Mouse (Mus musculus) liver, embryonic 15.5 days (tissue): ENCODE measurements around the gene Nol4l. TPM values are rescaled to one million over a fixed set of nuclear protein-coding genes. Genes with fewer than 3 reads are reported as not detected.

Source experiments
- ATAC-seq: fragments of 200-750 bp; cut with Nextera tagmentation; 2 replicates; pipeline ENCODE4 v1.8.0; 2017; ENCODE audit warnings: moderate number of reproducible peaks, mild to moderate bottlenecking, moderate library complexity; ENCODE audit not compliant: insufficient read depth
- H3K27ac ChIP-seq: fragments of 300-500 bp; sonication (generic); replicated peaks from 2 replicates; pipeline ENCODE4 v1.5.1; 2015; ENCODE audit warnings: mild to moderate bottlenecking, inconsistent platforms
- H3K27me3 ChIP-seq: fragments of 300-500 bp; sonication (generic); 2 replicates; pipeline ENCODE4 v1.6.1; 2015; ENCODE audit warnings: mild to moderate bottlenecking, inconsistent platforms
- H3K36me3 ChIP-seq: fragments of 300-500 bp; sonication (generic); replicated peaks from 2 replicates; pipeline ENCODE4 v1.6.1; 2015; ENCODE audit warnings: moderate library complexity, mild to moderate bottlenecking, inconsistent platforms
- H3K4me1 ChIP-seq: fragments of 300-500 bp; sonication (generic); replicated peaks from 2 replicates; pipeline ENCODE4 v1.6.1; 2015; ENCODE audit warnings: inconsistent platforms
- H3K4me2 ChIP-seq: fragments of 300-500 bp; sonication (generic); 2 replicates; pipeline ENCODE4 v1.6.1; 2015; ENCODE audit warnings: moderate library complexity, mild to moderate bottlenecking, inconsistent platforms
- H3K4me3 ChIP-seq: fragments of 300-500 bp; sonication (generic); replicated peaks from 2 replicates; pipeline ENCODE4 v1.5.1; 2015; ENCODE audit warnings: mild to moderate bottlenecking, inconsistent platforms
- H3K9ac ChIP-seq: fragments of 300-500 bp; sonication (generic); 2 replicates; pipeline ENCODE4 v1.6.1; 2015; ENCODE audit warnings: moderate library complexity, mild to moderate bottlenecking, inconsistent platforms
- H3K9me3 ChIP-seq: fragments of 300-500 bp; sonication (generic); replicated peaks from 2 replicates; pipeline ENCODE4 v1.6.1; 2016; ENCODE audit warnings: inconsistent platforms
- WGBS: fragments of 180-500 bp; shearing (Covaris S2); methylation state at CpG from one replicate; pipeline ENCODE4 v1.1.7; 2015; ENCODE audit warnings: mixed read lengths; ENCODE audit not compliant: insufficient replicate concordance; 5-methylcytosine and 5-hydroxymethylcytosine counted together
- polyA plus RNA-seq: library from polyadenylated mRNA; unstranded; fragments of >200 nt; fragmentation: Nextera tagmentation; extraction: Ambion mirVana; gene quantifications from 2 replicates; pipeline ENCODE4 v1.2.1, GENCODE M21; 2015

The Nol4l gene
- polyA plus RNA-seq, 1 experiment from 2014 or later: 4.9 TPM

DNA sequence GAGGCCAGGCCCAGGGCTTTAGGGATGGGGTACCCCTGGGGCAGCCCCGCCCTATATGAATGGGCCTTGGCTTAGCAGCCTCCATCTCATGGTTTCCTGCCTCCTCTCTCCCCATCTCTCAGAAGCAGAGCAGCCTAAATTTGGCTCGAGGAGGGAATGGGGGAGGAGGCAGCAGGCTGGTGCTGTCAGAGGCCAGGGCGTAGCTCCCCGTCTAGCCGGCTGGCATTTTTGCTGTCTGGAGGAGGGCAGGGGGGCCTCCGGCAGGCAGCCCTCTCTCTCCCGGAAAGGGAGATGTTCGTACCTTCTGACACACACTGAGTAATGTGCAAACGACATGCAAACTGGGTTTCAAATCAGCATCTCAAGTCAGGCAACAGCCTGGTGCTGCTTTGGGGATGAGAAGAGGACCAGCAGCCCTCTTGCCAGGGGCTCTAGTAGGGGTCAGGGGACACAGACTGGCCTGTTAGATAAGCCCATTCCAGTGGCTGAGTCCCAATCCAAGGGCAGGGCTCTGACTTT, 35.4 kb downstream of the Nol4l start:
- peak; percentile 21 for ATAC-seq
- Histone ChIP-seq H3K9ac (peak overlapping the region; percentile 90), H3K4me1 (peaks cover 97% of the 10 kb centered on the region), H3K9me3 (no peaks in the 10 kb centered on the region), H3K4me3 (peak overlapping the region; percentile 72), H3K27ac (peak overlapping the region; percentile 97), H3K4me2 (peak overlapping the region; percentile 97), H3K27me3 (no peaks in the 10 kb centered on the region), H3K36me3 (no peaks in the 10 kb centered on the region)
- 11% methylated on average over 9 of the region's 9 CpGs for WGBS

DNA sequence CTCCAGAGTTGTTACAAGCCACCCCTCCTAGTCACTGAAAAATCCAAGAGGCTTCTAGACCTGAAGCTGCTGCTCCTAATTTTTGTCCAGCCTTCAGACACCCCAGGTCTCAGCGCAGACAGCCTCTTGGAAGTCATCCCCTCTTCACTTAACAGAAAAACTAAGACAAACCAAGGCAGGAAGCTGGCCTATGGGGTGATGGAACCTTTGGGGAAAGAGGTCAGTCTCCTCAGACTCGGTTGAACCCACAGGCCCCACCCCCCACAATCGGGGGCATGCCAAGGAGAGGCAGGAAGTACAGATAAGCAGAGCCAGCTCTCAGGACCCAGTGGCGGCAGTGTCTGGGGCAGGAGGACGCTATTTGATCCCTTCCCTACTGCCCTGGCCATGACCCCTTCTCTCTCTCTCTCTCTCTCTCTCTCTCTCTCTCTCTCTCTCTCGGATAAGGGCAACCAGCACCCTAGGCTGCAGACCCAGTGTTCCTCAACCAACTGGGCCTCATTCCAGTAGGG, 35.9 kb downstream of the Nol4l start:
- peak overlapping the region; percentile 97 for H3K27ac ChIP-seq
- H3K4me3 ChIP-seq: peak overlapping the region; percentile 72
- ATAC-seq: peak; percentile 57

DNA sequence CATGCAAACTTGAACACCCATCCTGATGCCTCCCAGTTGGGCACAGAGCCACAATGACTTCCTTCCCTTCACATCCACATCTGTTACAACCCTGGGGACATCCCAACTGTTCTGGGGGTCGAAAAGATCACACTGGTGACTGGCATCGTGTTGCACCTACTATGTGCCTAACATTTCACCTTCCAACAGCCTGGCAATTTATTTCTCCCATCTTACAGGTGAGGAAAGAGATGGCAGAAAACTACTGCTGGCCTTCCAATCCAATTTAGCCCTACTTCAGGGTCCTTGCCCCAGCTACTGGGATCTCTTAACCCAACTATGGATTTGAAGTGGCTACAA, 36.4 kb downstream of the Nol4l start:
- Histone ChIP-seq H3K9ac (peak overlapping the region; percentile 90), H3K4me2 (peak overlapping the region; percentile 97), H3K9me3 (no peaks in the 10 kb centered on the region), H3K27me3 (no peaks in the 10 kb centered on the region), H3K4me1 (peaks cover 97% of the 10 kb centered on the region), H3K4me3 (peak overlapping the region; percentile 72), H3K27ac (peak overlapping the region; percentile 97), H3K36me3 (no peaks in the 10 kb centered on the region)
- WGBS: 9% methylated on average over 2 of the region's 2 CpGs
- no peak for ATAC-seq

More for the DNA sequence above, 35.9 kb downstream of the Nol4l start:
- H3K4me1 ChIP-seq: peaks cover 97% of the 10 kb centered on the region
- WGBS: 2% methylated on average over 6 of the region's 6 CpGs
- H3K4me2 ChIP-seq: peak overlapping the region; percentile 97
- peak overlapping the region; percentile 90 for H3K9ac ChIP-seq
- H3K27me3 ChIP-seq: no peaks in the 10 kb centered on the region
- H3K9me3 ChIP-seq: no peaks in the 10 kb centered on the region
- no peaks in the 10 kb centered on the region for H3K36me3 ChIP-seq

DNA sequence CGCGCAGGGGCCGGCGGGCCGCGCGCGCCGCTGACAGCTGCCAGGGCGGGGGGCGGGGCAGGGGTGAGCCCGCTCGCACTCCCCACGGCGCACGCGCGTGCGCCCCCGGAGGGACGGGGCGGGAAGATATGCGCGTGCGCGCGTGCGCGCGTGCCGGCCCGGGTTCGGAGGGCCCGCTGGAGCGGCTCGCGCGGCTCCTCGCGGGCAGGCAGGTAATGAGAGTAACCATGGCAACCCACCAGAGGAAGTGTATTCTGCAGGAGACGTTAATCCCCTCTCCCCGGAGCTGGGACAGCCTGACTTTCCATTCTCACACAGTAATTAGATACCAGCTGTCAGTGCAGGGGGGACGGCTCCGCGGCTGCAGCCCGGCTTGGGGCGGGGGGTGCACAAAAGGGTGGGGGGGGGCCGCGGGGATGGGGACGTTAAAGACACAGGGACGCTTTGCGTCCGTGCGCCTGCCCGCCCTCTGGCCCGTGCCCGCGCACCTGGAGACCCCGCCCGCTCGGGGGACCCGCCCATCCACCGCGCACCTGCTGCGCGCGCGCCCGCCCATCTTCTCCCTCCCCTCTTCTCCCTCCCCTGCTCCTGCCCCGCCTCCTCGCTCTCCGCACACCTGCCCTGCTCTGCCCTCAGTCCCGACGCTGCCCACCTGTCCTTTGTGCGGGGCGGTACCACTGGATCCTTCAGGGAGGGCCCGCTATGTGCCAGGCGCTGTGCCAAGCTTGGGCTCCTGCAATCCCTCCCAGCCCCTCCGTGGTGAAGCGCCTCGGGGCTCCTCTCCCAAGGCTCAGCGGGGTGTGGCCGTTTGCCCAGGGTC, 37.0 kb downstream of the Nol4l start, which contains the start of gene 4930404H24Rik:
Gene 4930404H24Rik, plus strand, starts transcription at position 218 of the 820 bp plus-strand sequence.
- peak; percentile 45 for ATAC-seq
- Histone ChIP-seq H3K27me3 (no peaks in the 10 kb centered on the region), H3K9ac (peak within 1 kb of the TSS; percentile 90), H3K4me1 (peaks cover 93% of the 10 kb centered on the region), H3K4me3 (peak within 1 kb of the TSS; percentile 72), H3K9me3 (no peaks in the 10 kb centered on the region), H3K27ac (peak within 1 kb of the TSS; percentile 97), H3K36me3 (no peaks in the 10 kb centered on the region), H3K4me2 (peak within 1 kb of the TSS; percentile 97)
- under 1% methylated on average over 76 of the region's 83 CpGs for WGBS

DNA sequence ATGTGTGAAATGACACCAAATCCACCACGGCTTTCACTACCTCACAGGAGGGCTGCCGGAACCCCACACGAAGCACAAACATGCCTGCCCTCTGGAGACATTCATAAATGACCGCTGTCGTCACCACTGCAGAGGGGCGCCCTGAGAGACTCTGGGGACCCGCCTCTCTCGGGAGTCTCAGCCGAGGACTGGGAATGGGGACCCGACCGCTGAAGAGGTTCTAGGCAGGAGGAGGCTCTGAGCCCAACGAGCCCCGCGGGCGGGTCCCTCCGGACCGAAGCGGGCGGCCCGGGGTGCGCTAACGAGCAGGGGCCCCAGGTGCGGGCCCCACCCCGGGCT, 37.6 kb downstream of the Nol4l start:
- Histone ChIP-seq H3K27me3 (no peaks in the 10 kb centered on the region), H3K27ac (peak overlapping the region; percentile 97), H3K4me2 (peak overlapping the region; percentile 97), H3K4me1 (peaks cover 87% of the 10 kb centered on the region), H3K9me3 (no peaks in the 10 kb centered on the region), H3K9ac (peak overlapping the region; percentile 90), H3K4me3 (peak overlapping the region; percentile 72), H3K36me3 (no peaks in the 10 kb centered on the region)
- WGBS: under 1% methylated on average over 24 of the region's 24 CpGs
- ATAC-seq: no peak

DNA sequence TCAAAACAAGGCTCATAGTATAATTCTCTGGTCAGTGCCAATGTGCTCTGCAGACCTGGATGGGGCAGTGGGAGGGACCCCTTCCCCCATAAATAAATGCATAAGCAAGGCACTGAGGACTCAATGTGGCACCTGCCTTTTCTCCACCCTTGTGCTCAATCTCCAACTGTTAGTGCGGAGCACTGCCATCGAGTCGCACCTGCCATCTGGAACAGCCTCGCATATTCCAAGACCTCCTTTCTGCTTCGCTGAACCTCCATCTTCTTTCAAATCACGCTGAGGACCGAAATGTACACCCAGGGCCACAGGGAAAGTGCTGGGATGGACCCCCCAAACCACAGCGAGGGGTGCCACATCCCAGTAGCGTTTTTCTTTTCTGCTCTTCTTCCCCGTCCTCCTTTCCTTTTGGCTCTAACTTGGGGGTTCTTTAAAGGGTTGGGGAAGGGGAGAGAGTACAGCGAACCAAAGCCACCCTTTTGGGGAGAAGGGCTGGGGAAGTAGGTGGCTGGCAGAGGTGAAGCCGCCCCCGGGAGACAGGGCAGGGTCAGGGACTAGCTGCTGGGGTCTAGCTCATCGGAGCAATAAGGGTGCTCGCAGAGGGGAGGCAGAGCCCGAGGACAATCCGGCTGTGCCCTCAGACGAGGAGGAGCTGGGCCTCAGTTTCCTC, 38.1 kb downstream of the Nol4l start:
- peak overlapping the region; percentile 97 for H3K4me2 ChIP-seq

DNA sequence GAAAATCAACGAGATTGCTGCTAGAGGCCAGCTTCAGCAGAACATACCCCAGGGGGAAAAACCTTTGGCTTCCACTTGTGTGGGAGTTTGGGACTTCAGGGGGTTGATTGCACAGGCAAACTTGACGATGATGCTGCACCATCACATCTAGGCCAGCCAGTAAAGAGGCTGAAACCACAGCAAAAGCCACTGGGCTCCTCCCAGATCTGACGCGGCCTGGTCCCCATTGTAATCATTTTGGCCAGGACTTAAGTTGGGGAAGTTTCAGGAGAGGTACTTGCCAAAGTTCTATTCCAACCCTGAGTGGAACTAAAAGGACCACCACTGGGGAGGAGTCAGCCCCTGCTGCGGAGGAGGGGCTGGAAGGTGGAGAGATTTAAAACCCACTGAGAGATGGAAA, 38.8 kb downstream of the Nol4l start:
- Histone ChIP-seq H3K9ac (peak overlapping the region; percentile 90), H3K4me2 (peak overlapping the region; percentile 97), H3K27ac (peak overlapping the region; percentile 97), H3K36me3 (no peaks in the 10 kb centered on the region), H3K27me3 (no peaks in the 10 kb centered on the region), H3K4me3 (peak overlapping the region; percentile 72), H3K4me1 (peaks cover 78% of the 10 kb centered on the region), H3K9me3 (no peaks in the 10 kb centered on the region)
- ATAC-seq: no peak
- 20% methylated on average over 5 of the region's 5 CpGs for WGBS

More for the DNA sequence above, 38.1 kb downstream of the Nol4l start:
- no peaks in the 10 kb centered on the region for H3K9me3 ChIP-seq
- no peak for ATAC-seq
- WGBS: 31% methylated on average over 18 of the region's 18 CpGs
- peaks cover 82% of the 10 kb centered on the region for H3K4me1 ChIP-seq
- H3K27ac ChIP-seq: peak overlapping the region; percentile 97
- H3K27me3 ChIP-seq: no peaks in the 10 kb centered on the region
- no peaks in the 10 kb centered on the region for H3K36me3 ChIP-seq
- peak overlapping the region; percentile 90 for H3K9ac ChIP-seq
- peak overlapping the region; percentile 72 for H3K4me3 ChIP-seq

DNA sequence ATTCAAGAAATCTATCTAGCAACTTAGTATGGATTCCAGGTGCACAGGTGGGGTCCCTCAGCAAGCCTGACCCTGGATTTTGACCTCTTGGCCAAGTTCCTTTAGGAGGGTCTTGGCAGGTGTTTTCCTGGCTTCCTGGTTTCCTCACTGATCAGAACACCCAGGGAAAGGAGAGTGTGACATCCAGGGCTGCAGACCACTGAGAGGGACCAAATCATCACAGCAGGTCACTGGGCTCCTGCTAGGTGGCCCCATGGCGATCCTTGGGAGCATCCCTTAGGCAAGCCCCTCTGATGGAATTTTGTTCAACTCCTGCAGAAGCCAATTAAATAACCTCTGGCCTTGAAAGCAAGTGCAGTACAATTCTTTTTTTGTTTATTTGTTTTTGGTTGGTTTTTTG, 39.7 kb downstream of the Nol4l start:
- H3K27ac ChIP-seq: peak overlapping the region; percentile 97
- WGBS: 62% methylated on average over 1 of the region's 1 CpGs
- no peak for ATAC-seq
- peak overlapping the region; percentile 97; the same call in 1 of the 2 replicates for H3K4me2 ChIP-seq
- H3K9me3 ChIP-seq: no peaks in the 10 kb centered on the region
- H3K9ac ChIP-seq: peak overlapping the region; percentile 90; the same call in 1 of the 2 replicates
- no peaks in the 10 kb centered on the region for H3K27me3 ChIP-seq
- no peaks in the 10 kb centered on the region for H3K36me3 ChIP-seq
- H3K4me3 ChIP-seq: no peak overlapping the region
- H3K4me1 ChIP-seq: peaks cover 71% of the 10 kb centered on the region

DNA sequence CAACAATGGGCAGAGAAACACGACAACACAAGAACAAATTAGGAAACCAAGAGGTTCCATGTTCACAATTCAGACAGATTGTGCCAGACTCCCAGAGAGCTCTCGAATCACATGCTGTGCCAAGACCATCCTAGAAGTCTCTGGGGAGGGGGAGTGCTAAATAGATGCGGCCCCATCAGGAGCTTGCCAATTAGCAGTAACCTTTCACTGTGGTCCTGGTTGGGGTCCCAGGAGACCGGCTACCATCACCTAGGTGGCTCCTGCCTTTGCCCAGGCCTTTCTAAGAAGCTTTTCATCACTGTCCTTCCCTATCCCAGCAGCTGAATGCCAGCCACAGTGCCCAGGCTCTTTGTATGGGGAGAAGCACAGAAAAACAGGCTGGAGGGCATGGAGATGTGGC, 45.7 kb downstream of the Nol4l start:
- Histone ChIP-seq H3K27me3 (no peaks in the 10 kb centered on the region), H3K4me3 (no peak overlapping the region), H3K4me1 (peaks cover 69% of the 10 kb centered on the region), H3K9ac (peak overlapping the region; percentile 46; the same call in 1 of the 2 replicates), H3K36me3 (0 out of 2 replicates have a peak, but pooled peaks cover 12% of the 10 kb centered on the region), H3K27ac (peak overlapping the region; percentile 76), H3K4me2 (peak overlapping the region; percentile 61), H3K9me3 (no peaks in the 10 kb centered on the region)
- ATAC-seq: no peak
- 60% methylated on average over 4 of the region's 4 CpGs for WGBS

DNA sequence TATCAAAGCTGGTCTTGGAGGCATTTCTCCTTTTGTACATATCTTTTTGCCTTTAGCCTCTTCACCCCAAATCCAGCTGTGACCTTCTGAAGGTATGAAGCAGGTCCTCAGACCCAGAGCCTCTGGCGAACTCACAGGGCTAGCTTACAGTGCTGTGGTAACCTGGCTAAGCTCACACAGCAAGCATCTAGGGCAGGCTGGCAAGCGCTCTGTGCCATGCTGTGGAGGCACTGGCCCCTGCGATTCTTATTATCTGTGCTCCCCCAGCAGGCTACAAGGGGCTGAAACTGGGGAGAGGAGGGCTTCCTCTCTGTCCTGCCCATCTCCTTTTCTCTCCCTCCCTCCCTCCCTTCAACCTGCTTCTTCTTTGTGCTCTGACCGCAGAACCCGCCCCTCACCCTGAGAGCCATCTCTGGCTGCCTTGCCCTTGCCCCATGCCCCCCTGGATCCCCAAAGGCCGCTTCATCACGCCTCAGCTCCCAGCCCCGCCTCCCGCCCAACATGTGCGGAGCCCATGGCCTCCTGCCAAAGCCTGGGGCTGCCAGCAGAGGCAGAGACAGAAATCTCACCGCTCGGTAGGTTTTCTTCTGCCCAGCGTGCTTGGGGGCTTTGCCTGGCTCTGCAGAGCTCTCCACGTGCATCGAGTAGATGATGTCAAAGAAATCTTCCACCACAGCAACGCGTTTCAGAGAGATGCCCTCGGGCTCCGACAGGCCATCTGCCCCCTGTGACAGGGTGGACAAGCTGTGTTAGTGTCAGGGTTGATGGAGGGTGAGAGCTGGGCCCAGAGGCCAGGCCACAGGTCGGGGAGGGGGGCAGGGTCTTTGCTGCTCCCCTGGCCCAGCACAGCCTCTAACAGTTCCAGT, 46.4 kb downstream of the Nol4l start:
- Histone ChIP-seq H3K36me3 (0 out of 2 replicates have a peak, but pooled peaks cover 12% of the 10 kb centered on the region), H3K9ac (peak overlapping the region; percentile 46), H3K4me3 (peak overlapping the region; percentile 18; the same call in 1 of the 2 replicates), H3K9me3 (no peaks in the 10 kb centered on the region), H3K27me3 (no peaks in the 10 kb centered on the region), H3K27ac (peak overlapping the region; percentile 76), H3K4me1 (peaks cover 69% of the 10 kb centered on the region), H3K4me2 (peak overlapping the region; percentile 61)
- peak; percentile 74 for ATAC-seq
- WGBS: 7% methylated on average over 20 of the region's 20 CpGs
